8 mouse cellular contexts compared by ENCODE assay signal in the genomic region with DNA sequence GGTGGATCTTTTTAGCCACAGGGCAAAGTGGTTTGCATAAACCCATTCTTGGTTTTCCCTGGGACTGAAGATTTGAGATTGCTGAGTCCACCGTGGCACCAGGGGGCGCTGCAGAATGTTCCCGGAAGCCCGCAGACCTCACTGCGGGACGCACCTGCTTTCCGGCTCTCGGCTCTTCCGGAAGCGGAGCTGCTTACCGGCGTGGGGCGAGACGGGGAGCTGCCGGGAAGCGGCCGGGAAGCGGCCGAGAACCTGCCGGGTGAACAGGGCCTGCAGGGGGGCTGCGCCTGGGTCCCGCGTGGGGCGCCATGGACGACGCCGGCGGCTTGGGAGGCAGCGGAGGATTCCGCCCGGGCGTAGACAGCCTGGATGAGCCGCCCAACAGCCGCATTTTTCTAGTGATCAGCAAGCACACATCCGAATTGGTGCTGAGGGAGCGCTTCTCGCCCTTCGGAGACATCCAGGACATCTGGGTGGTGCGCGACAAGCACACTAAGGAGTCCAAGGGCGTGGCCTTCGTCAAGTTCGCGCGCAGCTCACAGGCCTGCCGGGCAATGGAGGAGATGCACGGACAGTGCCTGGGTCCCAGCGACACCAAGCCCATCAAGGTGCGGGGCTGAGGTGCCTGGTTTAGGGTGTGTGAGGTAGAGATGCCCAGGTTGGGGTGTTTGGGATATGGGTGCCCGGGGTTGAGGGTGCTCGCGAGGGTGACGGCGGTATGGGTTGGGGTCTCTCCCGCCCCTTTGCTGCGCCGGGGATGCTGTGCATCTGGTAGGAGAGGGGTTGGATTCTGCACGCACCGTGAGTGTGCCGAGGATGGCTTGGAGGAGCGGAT. TPM values are rescaled to one million over a fixed set of nuclear protein-coding genes. Genes with fewer than 3 reads are reported as not detected.
A peak's percentile ranks its signal among the peaks of the same experiment; 100 is the strongest.
DNase-seq lines count a peak whose midpoint lies in the region; ATAC-seq and TF ChIP-seq lines count a peak whose summit lies in the region.

A gene (plus strand): TSS at position 164 of the 835 bp plus-strand sequence.

- H3K4me2 ChIP-seq in embryonic facial prominence, embryonic 15.5 days (replicated peaks): peak within 1 kb of the TSS; percentile 92
- H3K4me2 ChIP-seq in limb, embryonic 14.5 days (replicated peaks; ENCODE audit: low read depth, low read length, severe bottlenecking): peak within 1 kb of the TSS; percentile 84
- H3K4me2 ChIP-seq in midbrain, postnatal 0 days (ENCODE audit: low read depth, low read length, poor library complexity, severe bottlenecking): peak within 1 kb of the TSS; percentile 93

- H3K36me3 ChIP-seq in embryonic facial prominence, embryonic 15.5 days: peaks cover 19% of the 10 kb centered on the region; the same call in 1 of the 2 replicates
- peaks cover 26% of the 10 kb centered on the region for H3K36me3 ChIP-seq in limb, embryonic 14.5 days (ENCODE audit: control insufficient read depth, insufficient read depth, low read length)
- peaks cover 17% of the 10 kb centered on the region; the same call in 1 of the 2 replicates for H3K36me3 ChIP-seq in midbrain, postnatal 0 days (ENCODE audit: insufficient read depth, low read length)

- ATAC-seq in embryonic facial prominence, embryonic 15.5 days (ENCODE audit: insufficient number of reproducible peaks, low FRiP score, low TSS enrichment, low read depth): peak; percentile 82
- ATAC-seq in limb, embryonic 14.5 days (ENCODE audit: low FRiP score, low read depth): peak; percentile 90
- peak; percentile 90 for ATAC-seq in midbrain, postnatal 0 days (ENCODE audit: low FRiP score)

- H3K9me3 ChIP-seq in embryonic facial prominence, embryonic 15.5 days (replicated peaks): no peaks in the 10 kb centered on the region
- no peaks in the 10 kb centered on the region for H3K9me3 ChIP-seq in limb, embryonic 14.5 days (ENCODE audit: control insufficient read depth, low read length)
- no peaks in the 10 kb centered on the region for H3K9me3 ChIP-seq in midbrain, postnatal 0 days (ENCODE audit: low read length)

- H3K4me3 ChIP-seq in bone marrow, adult 2 months (replicated peaks; ENCODE audit: control insufficient read depth, low read depth, low read length): peak within 1 kb of the TSS; percentile 98
- H3K4me3 ChIP-seq in embryonic facial prominence, embryonic 15.5 days (replicated peaks): peak within 1 kb of the TSS; percentile 95
- peak within 1 kb of the TSS; percentile 97 for H3K4me3 ChIP-seq in limb, embryonic 14.5 days (replicated peaks; ENCODE audit: low read length)
- peak within 1 kb of the TSS; percentile 96 for H3K4me3 ChIP-seq in midbrain, postnatal 0 days (ENCODE audit: low read depth, low read length)

- peak; percentile 83 for TF ChIP-seq CTCF in bone marrow, adult 2 months (IDR thresholded peaks at IDR 0.05; ENCODE audit: control insufficient read depth, insufficient read depth, low read length)
- TF ChIP-seq CTCF in midbrain, postnatal 0 days (IDR thresholded peaks at IDR 0.05): peak; percentile 93

- peak within 1 kb of the TSS; percentile 66 for H3K27ac ChIP-seq in bone marrow, adult 2 months (ENCODE audit: control insufficient read depth, insufficient read depth, low read depth, low read length, poor library complexity)
- H3K27ac ChIP-seq in embryonic facial prominence, embryonic 15.5 days (replicated peaks): peak within 1 kb of the TSS; percentile 61; the same call in 1 of the 2 replicates
- 0 out of 2 replicates have a peak within 1 kb of the TSS, but pooled peaks have one; percentile 38 for H3K27ac ChIP-seq in limb, embryonic 14.5 days (replicated peaks; ENCODE audit: low read depth, low read length)
- H3K27ac ChIP-seq in midbrain, postnatal 0 days (ENCODE audit: low read depth, low read length): peak within 1 kb of the TSS; percentile 69

- 1% methylated on average over 61 of the region's 61 CpGs for WGBS in bone marrow, adult 2 months
- WGBS in embryonic facial prominence, embryonic 15.5 days: under 1% methylated on average over 61 of the region's 61 CpGs
- WGBS in limb, embryonic 14.5 days: under 1% methylated on average over 61 of the region's 61 CpGs
- WGBS in midbrain, postnatal 0 days: under 1% methylated on average over 61 of the region's 61 CpGs

- no peaks in the 10 kb centered on the region for H3K27me3 ChIP-seq in embryonic facial prominence, embryonic 15.5 days
- no peaks in the 10 kb centered on the region for H3K27me3 ChIP-seq in limb, embryonic 14.5 days (ENCODE audit: control insufficient read depth, insufficient read depth, low read length)
- no peaks in the 10 kb centered on the region for H3K27me3 ChIP-seq in midbrain, postnatal 0 days (ENCODE audit: insufficient read depth, low read length)

- H3K9ac ChIP-seq in embryonic facial prominence, embryonic 15.5 days: peak within 1 kb of the TSS; percentile 84
- H3K9ac ChIP-seq in limb, embryonic 14.5 days (ENCODE audit: low read depth, low read length, severe bottlenecking): peak within 1 kb of the TSS; percentile 87
- peak within 1 kb of the TSS; percentile 86 for H3K9ac ChIP-seq in midbrain, postnatal 0 days (replicated peaks; ENCODE audit: low read length, poor library complexity, severe bottlenecking)

- H3K4me1 ChIP-seq in bone marrow, adult 2 months (ENCODE audit: control insufficient read depth, insufficient read depth, low read length): no peaks in the 10 kb centered on the region
- peaks cover 11% of the 10 kb centered on the region; the same call in 1 of the 2 replicates for H3K4me1 ChIP-seq in embryonic facial prominence, embryonic 15.5 days
- H3K4me1 ChIP-seq in limb, embryonic 14.5 days (ENCODE audit: control insufficient read depth, insufficient read depth, low read length): peaks cover 5% of the 10 kb centered on the region
- no peaks in the 10 kb centered on the region for H3K4me1 ChIP-seq in midbrain, postnatal 0 days (ENCODE audit: insufficient read depth, low read length)

- peak; percentile 85 for DNase-seq in 416B (ENCODE audit: low read depth)
- DNase-seq in heart, adult 8-10 months (ENCODE audit: low spot score): peak; percentile 81
- DNase-seq in kidney, adult 9 months: peak; percentile 87
- DNase-seq in limb, embryonic 14.5 days (ENCODE audit: low spot score): peak; percentile 86
- peak; percentile 92 for DNase-seq in midbrain, postnatal 0 days (ENCODE audit: low spot score)
- DNase-seq in spleen, postnatal 14 days (ENCODE audit: low spot score in 2 of 2): peak; percentile 78 to 81

- TF ChIP-seq POLR2A in bone marrow, adult 2 months (IDR thresholded peaks at IDR 0.05; ENCODE audit: borderline replicate concordance, control insufficient read depth, low read depth, low read length): peak; percentile 62; the same call in 1 of the 2 replicates
- 0 out of 2 replicates have a peak, but pooled peaks have one; percentile 60 for TF ChIP-seq POLR2A in limb, embryonic 14.5 days (IDR thresholded peaks at IDR 0.05; ENCODE audit: borderline replicate concordance, extremely low read depth, insufficient read depth, insufficient read length)

RNA-seq across cellular contexts. Expression of the gene that starts here (rescaled TPM):
- 15.4 and 17.5 TPM in 2 replicates for polyA plus RNA-seq in bone marrow, adult 2 months (2011; ENCODE audit: insufficient read depth, insufficient read length, low replicate concordance, missing spikeins)
- 14.8 and 15.5 TPM in 2 replicates for polyA plus RNA-seq in embryonic facial prominence, embryonic 15.5 days (2015; fragmentation: Nextera tagmentation; extraction: Ambion mirVana)
- 10 to 100 TPM; 17.9 to 21.6 (median 19.2) TPM for total RNA-seq in heart, adult 8-10 months (2022)
- 24.9 and 31.2 TPM in 2 replicates for polyA plus RNA-seq in limb, embryonic 14.5 days (2012; rRNA removed)
- 14.8 and 16.8 TPM in 2 replicates for polyA plus RNA-seq in limb, embryonic 14.5 days (2014; fragmentation: Nextera tagmentation; extraction: Ambion mirVana)
- total RNA-seq in midbrain, postnatal 0 days (2014; rRNA removed): 31.3 and 37.5 TPM in 2 replicates
- 17.5 and 17.9 TPM in 2 replicates for polyA plus RNA-seq in midbrain, postnatal 0 days (2015; fragmentation: Nextera tagmentation; extraction: Ambion mirVana)

Comparison
In these comparisons a context has a peak if more than half of its experiments do, and no peak if none do; other contexts are left out.
1. Peak in every context shown above with its lines: DNase-seq, ATAC-seq, H3K4me3 ChIP-seq and H3K27ac ChIP-seq.